Mouse (Mus musculus): Measurements from ENCODE around the gene Clstn3. TPM values are rescaled to one million over a fixed set of nuclear protein-coding genes. Genes with fewer than 3 reads are reported as not detected.
"Not testable (repeated sequence)": the region's sequence is repeated elsewhere in the genome, so short reads cannot be mapped to it uniquely, and the experiment has no call there.

Gene Clstn3
- total RNA-seq (2014; rRNA removed) (167 and 223 TPM in 2 replicates), polyA plus RNA-seq (2015; fragmentation: Nextera tagmentation; extraction: Ambion mirVana) (97.3 and 134 TPM in 2 replicates)

GRCm38 (mm10) chr6:124464305-124465271 lies at the start of gene Clstn3:
Clstn3 (minus strand) TSS chr6:124464794.
- peak; percentile 98 for ATAC-seq
- Histone ChIP-seq H3K27ac (ENCODE audit: low read depth, low read length) (peak within 1 kb of the TSS; percentile 89), H3K4me3 (ENCODE audit: low read depth, low read length) (peak within 1 kb of the TSS; percentile 75), H3K27me3 (ENCODE audit: insufficient read depth, low read length) (no peaks in the 10 kb centered on the region), H3K36me3 (ENCODE audit: insufficient read depth) (peaks cover 11% of the 10 kb centered on the region), H3K9ac (peak within 1 kb of the TSS; percentile 87), H3K9me3 (ENCODE audit: low read length) (no peaks in the 10 kb centered on the region), H3K4me1 (ENCODE audit: insufficient read depth) (peaks cover 14% of the 10 kb centered on the region), H3K4me2 (ENCODE audit: low read depth) (peak within 1 kb of the TSS; percentile 78)
- WGBS, result 6% methylated on average over 27 of the region's 27 CpGs
- DNase-seq, result peak; percentile 97
- TF ChIP-seq CTCF (IDR thresholded peaks at IDR 0.05; ENCODE audit: low read depth), result no peak; the same call in 1 of the 2 replicates

DNA sequence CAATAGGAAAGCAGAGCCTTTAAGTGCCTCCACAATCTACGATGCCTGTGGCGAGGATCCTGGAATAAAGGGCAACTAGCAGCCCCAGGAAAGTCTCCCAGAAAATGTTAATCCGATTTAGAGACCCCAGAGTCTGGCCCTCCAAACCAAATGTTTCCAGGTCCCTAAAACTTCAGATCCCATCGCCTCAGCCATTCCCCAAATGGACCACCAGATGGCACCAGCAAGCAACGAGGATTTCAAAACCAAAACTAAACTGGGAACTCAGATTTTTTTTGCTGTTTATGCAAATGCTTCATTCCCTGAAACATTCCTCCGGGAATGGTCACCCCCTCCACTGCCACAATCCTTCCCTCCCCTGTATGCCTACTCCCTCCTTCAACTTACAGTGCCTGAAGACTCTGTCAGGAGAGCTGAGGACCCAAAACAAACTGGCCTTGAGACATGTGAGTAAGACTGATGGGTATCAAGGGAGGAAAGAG lies 47.8 kb upstream of the Clstn3 start, which contains the start of gene C1ra:
TSS of gene C1ra (plus strand) at position 51 of the 482 bp plus-strand sequence.
- Histone ChIP-seq H3K9me3 (ENCODE audit: low read length) (no peaks in the 10 kb centered on the region), H3K4me1 (ENCODE audit: insufficient read depth) (no peaks in the 10 kb centered on the region), H3K36me3 (ENCODE audit: insufficient read depth) (no peaks in the 10 kb centered on the region), H3K27ac (ENCODE audit: low read depth, low read length) (no peak within 1 kb of the TSS), H3K4me2 (ENCODE audit: low read depth) (peak within 1 kb of the TSS; percentile 35), H3K9ac (no peak within 1 kb of the TSS), H3K27me3 (ENCODE audit: insufficient read depth, low read length) (no peaks in the 10 kb centered on the region), H3K4me3 (ENCODE audit: low read depth, low read length) (no peak within 1 kb of the TSS)
- WGBS, result 5% methylated on average over 6 of the region's 6 CpGs
- peak; percentile 67 for DNase-seq
- peak; percentile 29; the same call in 1 of the 2 replicates for ATAC-seq
- TF ChIP-seq CTCF (IDR thresholded peaks at IDR 0.05; ENCODE audit: low read depth), result peak; percentile 78

- H3K9ac ChIP-seq, result no peak overlapping the region
- TF ChIP-seq CTCF (IDR thresholded peaks at IDR 0.05; ENCODE audit: low read depth), result no peak
- H3K36me3 ChIP-seq (ENCODE audit: insufficient read depth), result no peaks in the 10 kb centered on the region
- H3K4me3 ChIP-seq (ENCODE audit: low read depth, low read length), result no peak overlapping the region
- H3K27me3 ChIP-seq (ENCODE audit: insufficient read depth, low read length), result no peaks in the 10 kb centered on the region
- H3K27ac ChIP-seq (ENCODE audit: low read depth, low read length), result no peak overlapping the region
- 73% methylated on average over 6 of the region's 6 CpGs for WGBS
- H3K4me2 ChIP-seq (ENCODE audit: low read depth), result no peak overlapping the region
- no peak for DNase-seq
- no peak for ATAC-seq
- H3K9me3 ChIP-seq (ENCODE audit: low read length), result no peaks in the 10 kb centered on the region
- no peaks in the 10 kb centered on the region for H3K4me1 ChIP-seq (ENCODE audit: insufficient read depth)
Observed at GRCm38 (mm10) chr6:124511936-124512335, 47.3 kb upstream of the Clstn3 start.

DNA sequence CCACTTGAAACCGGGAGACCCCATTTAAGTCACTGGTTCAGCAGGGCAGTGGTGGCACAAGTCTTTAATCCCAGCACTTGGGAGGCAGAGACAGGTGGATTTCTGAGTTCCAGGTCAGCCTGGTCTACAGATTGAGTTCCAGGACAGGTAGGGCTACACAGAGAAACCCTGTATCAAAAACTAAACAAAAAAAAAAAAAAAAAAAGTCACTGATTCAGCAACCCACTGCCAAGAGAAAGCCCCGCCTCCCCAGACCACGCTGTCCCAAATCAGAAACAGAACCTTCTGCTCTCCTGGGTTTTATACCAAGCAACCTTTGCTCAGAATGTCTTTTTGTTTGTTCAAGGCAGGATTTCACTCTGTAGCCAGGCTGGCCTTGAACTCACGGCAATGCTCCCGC lies 44.6 kb upstream of the Clstn3 start:
- not testable (repeated sequence) for H3K4me1 ChIP-seq (ENCODE audit: insufficient read depth); ATAC-seq; H3K4me2 ChIP-seq (ENCODE audit: low read depth)

DNA sequence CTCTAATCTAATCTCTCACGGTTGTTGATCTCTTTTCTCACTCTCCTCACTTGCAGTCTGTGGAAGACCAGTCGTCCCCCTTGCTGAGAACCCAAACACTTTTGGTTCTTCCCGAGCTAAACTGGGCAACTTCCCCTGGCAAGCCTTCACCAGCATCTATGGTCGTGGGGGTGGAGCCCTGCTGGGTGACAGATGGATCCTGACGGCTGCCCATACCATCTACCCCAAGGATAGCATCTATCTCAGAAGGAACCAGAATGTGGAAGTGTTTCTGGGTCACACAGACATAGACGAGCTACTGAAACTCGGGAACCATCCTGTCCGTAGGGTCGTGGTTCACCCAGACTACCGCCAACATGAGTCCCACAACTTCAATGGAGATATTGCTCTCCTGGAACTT lies 43.7 kb upstream of the Clstn3 start:
- ATAC-seq, result no peak

More for the DNA sequence above, 44.6 kb upstream of the Clstn3 start:
- H3K4me3 ChIP-seq (ENCODE audit: low read depth, low read length); H3K9ac ChIP-seq; H3K27ac ChIP-seq (ENCODE audit: low read depth, low read length); H3K36me3 ChIP-seq (ENCODE audit: insufficient read depth); DNase-seq; H3K27me3 ChIP-seq (ENCODE audit: insufficient read depth, low read length); H3K9me3 ChIP-seq (ENCODE audit: low read length): not testable (repeated sequence)
- 88% methylated on average over 5 of the region's 5 CpGs for WGBS

GRCm38 (mm10) chr6:124506991-124507390 lies 42.4 kb upstream of the Clstn3 start:
- Histone ChIP-seq H3K9ac (no peak overlapping the region), H3K4me3 (ENCODE audit: low read depth, low read length) (no peak overlapping the region), H3K4me1 (ENCODE audit: insufficient read depth) (no peaks in the 10 kb centered on the region), H3K27me3 (ENCODE audit: insufficient read depth, low read length) (no peaks in the 10 kb centered on the region), H3K4me2 (ENCODE audit: low read depth) (no peak overlapping the region), H3K27ac (ENCODE audit: low read depth, low read length) (no peak overlapping the region), H3K9me3 (ENCODE audit: low read length) (no peaks in the 10 kb centered on the region), H3K36me3 (ENCODE audit: insufficient read depth) (no peaks in the 10 kb centered on the region)
- TF ChIP-seq CTCF (IDR thresholded peaks at IDR 0.05; ENCODE audit: low read depth), result no peak
- no peak for DNase-seq
- ATAC-seq, result no peak
- WGBS, result 79% methylated on average over 6 of the region's 6 CpGs

More for the DNA sequence above, 43.7 kb upstream of the Clstn3 start:
- no peak for DNase-seq
- no peak for TF ChIP-seq CTCF (IDR thresholded peaks at IDR 0.05; ENCODE audit: low read depth)
- Histone ChIP-seq H3K4me2 (ENCODE audit: low read depth) (no peak overlapping the region), H3K9me3 (ENCODE audit: low read length) (no peaks in the 10 kb centered on the region), H3K4me3 (ENCODE audit: low read depth, low read length) (no peak overlapping the region), H3K27me3 (ENCODE audit: insufficient read depth, low read length) (no peaks in the 10 kb centered on the region), H3K4me1 (ENCODE audit: insufficient read depth) (no peaks in the 10 kb centered on the region), H3K36me3 (ENCODE audit: insufficient read depth) (no peaks in the 10 kb centered on the region), H3K9ac (no peak overlapping the region), H3K27ac (ENCODE audit: low read depth, low read length) (no peak overlapping the region)
- 88% methylated on average over 10 of the region's 10 CpGs for WGBS

DNA sequence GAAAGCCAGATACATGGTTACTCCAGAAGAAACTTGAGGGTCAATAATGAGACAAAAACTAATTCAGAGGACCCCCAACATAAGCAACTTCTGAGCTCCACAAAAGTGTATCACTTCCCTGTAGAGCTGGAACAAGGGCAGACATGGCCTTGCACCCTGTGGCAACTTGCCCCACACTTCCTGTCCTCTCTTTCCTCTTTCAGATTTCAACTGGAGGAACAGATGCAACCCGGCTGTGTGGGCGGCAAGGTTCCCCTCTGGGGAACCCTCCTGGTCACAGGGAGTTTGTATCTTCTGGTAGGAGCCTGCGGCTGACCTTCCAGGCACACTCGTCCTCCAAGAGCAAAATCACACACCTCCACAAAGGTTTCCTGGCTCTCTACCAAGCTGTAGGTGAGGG lies 40.4 kb upstream of the Clstn3 start:
- no peak overlapping the region for H3K4me2 ChIP-seq (ENCODE audit: low read depth)
- H3K4me3 ChIP-seq (ENCODE audit: low read depth, low read length), result no peak overlapping the region
- no peak for DNase-seq
- no peak for TF ChIP-seq CTCF (IDR thresholded peaks at IDR 0.05; ENCODE audit: low read depth)
- no peaks in the 10 kb centered on the region for H3K36me3 ChIP-seq (ENCODE audit: insufficient read depth)
- no peak overlapping the region for H3K27ac ChIP-seq (ENCODE audit: low read depth, low read length)
- no peak overlapping the region for H3K9ac ChIP-seq
- H3K9me3 ChIP-seq (ENCODE audit: low read length), result no peaks in the 10 kb centered on the region
- no peak for ATAC-seq
- no peaks in the 10 kb centered on the region for H3K27me3 ChIP-seq (ENCODE audit: insufficient read depth, low read length)
- WGBS, result 85% methylated on average over 4 of the region's 4 CpGs
- no peaks in the 10 kb centered on the region for H3K4me1 ChIP-seq (ENCODE audit: insufficient read depth)
